Mouse (Mus musculus) G1E (cell line): ENCODE measurements around the gene Ugt1a5.
"Not testable (repeated sequence)": the region's sequence is repeated elsewhere in the genome, so short reads cannot be mapped to it uniquely, and the experiment has no call there.

Source experiments
- CTCF ChIP-seq: IDR thresholded peaks from 2 replicates; pipeline ENCODE4 v1.5.1; 2012; ENCODE audit warnings: low read depth, low read length, inconsistent platforms, mixed read lengths
- GATA1 ChIP-seq: IDR thresholded peaks from 2 replicates; pipeline ENCODE4 v1.6.1; 2012; ENCODE audit warnings: borderline replicate concordance, low read length, inconsistent platforms, mixed read lengths
- GATA2 ChIP-seq: IDR thresholded peaks from 2 replicates; pipeline ENCODE4 v1.6.1; 2012; ENCODE audit warnings: low read depth, low read length, inconsistent platforms, borderline replicate concordance
- POLR2AphosphoS5 ChIP-seq: IDR thresholded peaks from 2 replicates; pipeline ENCODE4 v1.6.1; 2012; ENCODE audit warnings: low read depth, low read length, inconsistent platforms; ENCODE audit not compliant: insufficient replicate concordance
- TAL1 ChIP-seq: conservative IDR thresholded peaks from 2 replicates; pipeline ENCODE4 v1.6.1; 2012; ENCODE audit warnings: low read depth, low read length, inconsistent platforms, mixed read lengths

DNA sequence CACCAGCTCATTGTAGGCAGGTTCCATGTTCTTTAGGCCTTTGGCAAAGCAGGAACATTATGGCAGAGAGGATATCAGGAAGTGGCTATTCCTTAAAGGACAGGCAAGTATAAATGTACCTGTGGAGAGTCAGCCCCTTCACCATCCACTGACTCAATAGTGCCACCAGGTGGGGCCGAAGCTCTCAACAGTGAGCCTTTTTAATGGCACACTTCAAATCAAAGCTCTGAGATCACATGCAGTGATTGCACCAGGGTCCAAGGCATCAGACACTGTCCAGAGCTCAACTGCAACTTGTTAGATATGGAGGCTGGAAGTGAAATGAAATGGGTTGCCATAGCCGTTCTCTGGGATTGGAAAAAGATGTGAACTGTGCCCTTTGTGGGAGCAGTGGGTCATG is 20.5 kb upstream of the Ugt1a5 start:
- not testable (repeated sequence) for TF ChIP-seq CTCF, GATA1, POLR2AphosphoS5, TAL1, GATA2
